Mouse (Mus musculus) spleen, adult 2 months (tissue): ENCODE results near the gene Papln. TPM values are rescaled to one million over a fixed set of nuclear protein-coding genes. Genes with fewer than 3 reads are reported as not detected.

Experiments used
- DNase-seq, 2 experiments: peaks; one replicate each; pipeline versions ENCODE4 v3.0.0 to v3.0.0-alpha.2; 2012 to 2021; ENCODE audit warnings: low spot score in 2 of 2, low read depth in 1 of 2
- H3K27ac ChIP-seq: fragments of 200-500 bp; 2 replicates; pipeline ENCODE4 v1.5.1; 2012; ENCODE audit warnings: low read length, inconsistent platforms; ENCODE audit not compliant: insufficient read depth
- H3K27me3 ChIP-seq: fragments of 200-500 bp; 2 replicates; pipeline ENCODE4 v1.6.1; 2012; ENCODE audit warnings: mild to moderate bottlenecking, moderate library complexity, low read length, inconsistent platforms; ENCODE audit not compliant: control insufficient read depth, insufficient read depth
- H3K36me3 ChIP-seq: fragments of 200-500 bp; 2 replicates; pipeline ENCODE4 v1.6.1; 2012; ENCODE audit warnings: mild to moderate bottlenecking, low read length, inconsistent platforms; ENCODE audit not compliant: control insufficient read depth, insufficient read depth
- H3K4me1 ChIP-seq: fragments of 200-500 bp; 2 replicates; pipeline ENCODE4 v1.6.1; 2011; ENCODE audit warnings: inconsistent platforms; ENCODE audit not compliant: control insufficient read depth, insufficient read depth, insufficient read length
- H3K4me3 ChIP-seq: fragments of 200-500 bp; 2 replicates; pipeline ENCODE4 v1.5.1; 2011; ENCODE audit warnings: mild to moderate bottlenecking, inconsistent platforms; ENCODE audit not compliant: insufficient read depth, insufficient read length; ENCODE audit errors: extremely low read depth
- CTCF ChIP-seq: fragments of 200-500 bp; IDR thresholded peaks from 2 replicates; pipeline ENCODE4 v1.5.1; 2011; ENCODE audit warnings: mild to moderate bottlenecking, inconsistent platforms; ENCODE audit not compliant: insufficient read depth, insufficient read length, insufficient replicate concordance; ENCODE audit errors: extremely low read depth
- POLR2A ChIP-seq: fragments of 200-500 bp; IDR thresholded peaks from 2 replicates; pipeline ENCODE4 v1.6.1; 2011; ENCODE audit warnings: low read depth, low read length, inconsistent platforms
- WGBS: fragments of 180-500 bp; shearing (Covaris S2); methylation state at CpG from one replicate; pipeline ENCODE4 v1.1.7; 2018; 5-methylcytosine and 5-hydroxymethylcytosine counted together
- polyA plus RNA-seq: library from polyadenylated mRNA; depleted of rRNA; stranded (reverse); fragments of >200 nt; gene quantifications from 2 replicates; pipeline ENCODE4 v1.2.3, GENCODE M21; 2012; rRNA removed

Papln gene
- polyA plus RNA-seq, 1 experiment, result 1.5 TPM

DNA sequence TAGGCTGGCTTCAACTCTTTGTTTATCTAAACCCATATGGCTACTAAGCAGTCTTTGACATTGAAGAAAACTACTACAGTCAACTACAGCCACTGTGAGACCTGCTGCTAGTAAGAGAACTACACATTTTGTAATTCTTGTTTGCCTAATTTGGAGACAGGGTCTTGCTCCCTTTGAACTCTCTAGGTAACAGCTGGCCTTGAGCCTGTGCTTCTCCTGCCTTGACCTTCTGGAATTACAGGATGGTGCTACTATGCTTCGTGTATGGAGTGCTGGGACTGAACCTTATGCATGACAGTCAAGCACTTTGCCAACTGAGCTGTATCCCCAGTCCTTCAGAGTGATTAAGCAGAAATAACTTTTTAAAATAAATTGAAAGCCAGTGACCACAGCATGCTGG lies 53.2 kb downstream of the Papln start:
- 80% methylated on average over 1 of the region's 1 CpGs for WGBS
- H3K27ac ChIP-seq, result no peak overlapping the region
- DNase-seq, result no peak
- H3K36me3 ChIP-seq, result peaks cover under 1% of the 10 kb centered on the region
- TF ChIP-seq POLR2A, result no peak
- TF ChIP-seq CTCF, result no peak
- no peak overlapping the region for H3K4me3 ChIP-seq
- no peaks in the 10 kb centered on the region for H3K4me1 ChIP-seq
- no peaks in the 10 kb centered on the region for H3K27me3 ChIP-seq

DNA sequence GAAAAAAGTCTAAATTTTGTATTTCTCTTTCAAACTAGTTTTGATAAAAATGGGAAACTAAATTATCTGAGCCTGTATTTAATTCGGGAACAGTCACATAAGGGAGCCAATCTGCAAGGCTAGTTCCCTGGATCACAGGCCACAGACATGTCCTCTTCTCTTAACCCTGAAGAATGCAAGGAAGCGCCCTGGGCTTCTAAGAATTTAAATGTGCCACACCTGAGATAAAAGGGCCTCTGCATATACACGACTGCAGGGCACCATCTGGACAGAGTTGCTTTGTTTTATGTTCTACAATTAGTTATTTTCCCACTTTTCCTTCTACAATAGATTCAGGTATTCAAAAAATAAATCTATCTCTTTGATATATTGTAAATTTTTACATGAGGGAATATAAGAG lies 67.0 kb downstream of the Papln start:
- TF ChIP-seq CTCF (no peak), POLR2A (no peak)
- no peak overlapping the region for H3K27ac ChIP-seq
- no peaks in the 10 kb centered on the region for H3K4me1 ChIP-seq
- no peak for DNase-seq
- peaks cover 8% of the 10 kb centered on the region for H3K36me3 ChIP-seq
- H3K27me3 ChIP-seq, result no peaks in the 10 kb centered on the region
- 80% methylated on average over 3 of the region's 3 CpGs for WGBS
- no peak overlapping the region for H3K4me3 ChIP-seq

DNA sequence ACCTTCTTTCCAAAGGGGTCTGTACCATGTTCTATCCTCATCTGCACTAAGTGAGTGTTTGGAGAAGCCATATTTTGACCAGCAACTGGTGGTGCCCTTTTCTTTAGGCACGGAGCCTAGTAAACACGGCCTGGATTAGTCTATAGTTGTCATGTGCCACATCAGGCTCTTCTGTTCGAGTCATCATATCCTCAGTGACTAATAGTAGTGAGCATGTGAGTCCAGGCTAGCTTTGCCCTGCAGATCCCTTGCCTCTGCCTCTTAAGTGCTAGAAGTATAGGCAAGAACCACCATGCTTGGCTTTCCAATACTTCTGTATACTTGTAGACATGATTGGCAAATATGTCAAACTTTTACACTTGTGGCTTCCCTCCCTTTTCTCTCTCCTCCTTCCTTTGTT lies 70.5 kb downstream of the Papln start:
- Histone ChIP-seq H3K27me3 (no peaks in the 10 kb centered on the region), H3K4me1 (no peaks in the 10 kb centered on the region), H3K27ac (no peak overlapping the region), H3K4me3 (no peak overlapping the region), H3K36me3 (peaks cover 8% of the 10 kb centered on the region)
- WGBS, result 96% methylated on average over 3 of the region's 3 CpGs
- TF ChIP-seq CTCF (no peak), POLR2A (no peak)
- DNase-seq, result no peak

DNA sequence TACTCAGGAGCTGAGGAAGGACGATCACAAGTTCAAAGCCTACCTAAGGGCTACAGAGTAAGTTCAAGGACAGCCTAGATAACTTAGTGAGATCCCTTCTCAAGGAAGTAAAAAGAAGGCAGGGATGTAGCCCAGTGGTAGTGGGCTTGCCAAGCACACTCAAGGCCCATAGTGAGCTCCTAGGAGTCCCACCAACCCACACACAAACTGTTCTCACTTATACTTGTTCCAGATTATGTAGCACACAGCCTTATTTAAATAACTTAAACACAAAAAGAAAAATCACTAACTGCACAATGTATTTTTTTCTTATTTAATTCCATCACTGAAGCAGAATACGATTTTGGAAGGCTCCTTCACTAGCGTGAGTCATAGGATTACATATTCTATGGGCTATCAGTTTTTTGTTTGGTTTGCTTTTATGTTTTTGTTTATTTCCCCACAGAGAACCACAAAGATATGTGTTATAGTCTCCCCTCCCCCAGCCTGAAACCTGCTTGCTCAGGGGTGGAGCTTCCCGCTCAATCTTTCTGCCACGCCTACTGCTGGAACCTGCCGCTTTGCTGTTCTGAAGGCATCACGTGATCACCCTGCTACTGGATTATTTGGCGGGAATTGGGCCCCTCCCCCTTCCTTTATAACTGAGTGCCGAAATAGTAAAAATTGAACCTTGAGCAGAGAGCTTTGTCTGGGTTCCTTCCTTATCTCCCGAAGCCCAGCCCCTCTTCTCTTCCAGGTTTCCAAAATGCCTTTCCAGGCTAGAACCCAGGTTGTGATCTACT lies 78.2 kb downstream of the Papln start:
- WGBS, result 94% methylated on average over 10 of the region's 10 CpGs
- Histone ChIP-seq H3K4me1 (no peaks in the 10 kb centered on the region), H3K27me3 (no peaks in the 10 kb centered on the region), H3K36me3 (peaks cover 5% of the 10 kb centered on the region; the same call in 1 of the 2 replicates), H3K27ac (no peak overlapping the region), H3K4me3 (no peak overlapping the region)
- DNase-seq, result no peak
- TF ChIP-seq CTCF (no peak), POLR2A (no peak)

Other genes starting within 250 kb of the Papln start
- 14.0 and 19.3 TPM in 2 replicates for gene Dcaf4, start 243.2 kb upstream of the Papln start, polyA plus RNA-seq
- 26.5 and 29.0 TPM in 2 replicates for gene Zfyve1, start 166.4 kb upstream of the Papln start, polyA plus RNA-seq
- gene Rbm25, start 132.4 kb upstream of the Papln start, polyA plus RNA-seq, result 19.4 and 20.2 TPM in 2 replicates
- gene Psen1, start 75.5 kb upstream of the Papln start, polyA plus RNA-seq, result 14.3 and 20.2 TPM in 2 replicates
- gene Numb, start 158.3 kb downstream of the Papln start, polyA plus RNA-seq, result 24.5 and 32.8 TPM in 2 replicates
- 12.5 and 21.6 TPM in 2 replicates for gene Riox1, start 187.0 kb downstream of the Papln start, polyA plus RNA-seq
- not detected in 2 replicates for gene Heatr4, start 221.2 kb downstream of the Papln start, polyA plus RNA-seq
- gene Acot2, start 224.2 kb downstream of the Papln start, polyA plus RNA-seq, result 9.2 and 14.2 TPM in 2 replicates
- 2.2 and 2.8 TPM in 2 replicates for gene Acot1, start 245.9 kb downstream of the Papln start, polyA plus RNA-seq